Comparison of ENCODE assay signal across 31 mouse cellular contexts in the genomic region with DNA sequence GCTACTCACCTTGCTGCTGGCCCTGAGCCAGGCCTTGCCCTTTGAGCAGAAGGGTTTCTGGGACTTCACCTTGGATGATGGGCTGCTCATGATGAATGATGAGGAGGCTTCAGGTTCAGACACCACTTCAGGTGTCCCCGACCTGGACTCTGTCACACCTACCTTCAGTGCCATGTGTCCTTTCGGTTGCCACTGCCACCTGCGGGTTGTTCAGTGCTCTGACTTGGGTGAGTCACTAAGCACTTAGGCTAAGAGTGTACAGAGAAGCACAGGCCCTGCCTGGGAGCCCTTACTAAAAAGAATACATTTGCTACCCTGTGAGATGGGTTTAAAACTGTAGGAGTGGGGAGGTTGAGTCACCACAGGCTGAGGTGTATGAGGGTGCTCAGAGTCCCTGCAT. TPM values are rescaled to one million over a fixed set of nuclear protein-coding genes. Genes with fewer than 3 reads are reported as not detected.
A peak's percentile ranks its signal among the peaks of the same experiment; 100 is the strongest.
DNase-seq lines count a peak whose midpoint lies in the region; TF ChIP-seq lines count a peak whose summit lies in the region.
"Had no signal": no experiment of that assay in that cellular context is flagged by ENCODE, and none has a peak within 500 bp of the region (broad histone marks: within the 10 kb centered on the region; RNA-seq: fewer than 3 reads in every experiment).

No protein-coding gene starts in this region.

- H3K9me3 ChIP-seq in CH12.LX (replicated peaks; ENCODE audit: low read length), result no peaks in the 10 kb centered on the region
- H3K9me3 ChIP-seq: embryonic facial prominence, embryonic 15.5 days; forebrain, embryonic 10.5 days; heart, embryonic 10.5 days; hindbrain, embryonic 12.5 days had no signal

- H3K4me2 ChIP-seq in CH12.LX (ENCODE audit: insufficient read depth, low read depth, poor library complexity, severe bottlenecking), result no peak overlapping the region
- H3K4me2 ChIP-seq: embryonic facial prominence, embryonic 15.5 days; hindbrain, embryonic 12.5 days had no signal

- no peaks in the 10 kb centered on the region for H3K4me1 ChIP-seq in kidney, adult 2 months (ENCODE audit: control insufficient read depth, insufficient read depth, low read length)
- H3K4me1 ChIP-seq in lung, adult 2 months (ENCODE audit: control insufficient read depth, insufficient read depth, low read length), result no peaks in the 10 kb centered on the region
- no peaks in the 10 kb centered on the region for H3K4me1 ChIP-seq in CH12.LX (ENCODE audit: control insufficient read depth in 1 of 2, insufficient read depth in 2 of 2)
- H3K4me1 ChIP-seq: forebrain, embryonic 10.5 days; heart, embryonic 10.5 days; hindbrain, embryonic 12.5 days had no signal

- no peak overlapping the region for H3K27ac ChIP-seq in kidney, adult 2 months (ENCODE audit: insufficient read depth, low read depth, low read length)
- no peak overlapping the region for H3K27ac ChIP-seq in CH12.LX (ENCODE audit: insufficient read depth, low read depth)
- H3K27ac ChIP-seq: forebrain, embryonic 10.5 days; heart, embryonic 10.5 days; hindbrain, embryonic 12.5 days had no signal

- H3K36me3 ChIP-seq in kidney, adult 2 months (ENCODE audit: control insufficient read depth, insufficient read depth, low read length), result no peaks in the 10 kb centered on the region
- no peaks in the 10 kb centered on the region for H3K36me3 ChIP-seq in CH12.LX (replicated peaks in 1 of 2; ENCODE audit: control insufficient read depth in 1 of 2, insufficient read depth in 1 of 2, low read length in 1 of 2)
- H3K36me3 ChIP-seq: forebrain, embryonic 10.5 days; heart, embryonic 10.5 days; hindbrain, embryonic 12.5 days had no signal

- H3K4me3 ChIP-seq in kidney, adult 2 months (ENCODE audit: insufficient read depth, low read depth, low read length), result no peak overlapping the region
- H3K4me3 ChIP-seq in lung, adult 2 months (replicated peaks; ENCODE audit: extremely low read depth, low read depth, low read length), result no peak overlapping the region
- no peak overlapping the region for H3K4me3 ChIP-seq in CH12.LX (replicated peaks in 1 of 3; ENCODE audit: low read depth in 2 of 3, low read length in 2 of 3, poor library complexity in 1 of 3)
- H3K4me3 ChIP-seq: embryonic facial prominence, embryonic 15.5 days; erythroblast, embryonic 14.5 days; forebrain, embryonic 10.5 days; heart, embryonic 10.5 days; hindbrain, embryonic 12.5 days had no signal

- in situ Hi-C loops in CH12.LX (cut with MboI; ENCODE audit: low pct_ligation_motif_present, low pct_unique_long_range_greater_than_20kb, low sequenced_read_pairs), result no loop called here

- TF ChIP-seq RAD21 in CH12.LX (IDR thresholded peaks at IDR 0.05; ENCODE audit: low read depth, low read length), result no peak

- no peak for DNase-seq in kidney, adult 2 months
- DNase-seq in kidney, postnatal 14 days, result no peak
- DNase-seq in lung, adult 2 months, result no peak
- DNase-seq in lung, postnatal 14 days, result no peak
- DNase-seq in CH12.LX (ENCODE audit: extremely low read depth), result no peak
- peak; percentile 41 for DNase-seq in brain, adult 2 months (ENCODE audit: low read depth, low spot score)
- no peak for DNase-seq in layer of hippocampus, postnatal 36 days
- DNase-seq: B cell, adult 2 months; cerebellum, adult 8-10 months; cerebellum, postnatal 14 days; embryo, embryonic 11 days; gastrocnemius, postnatal 10 days; heart, adult 18-20 months; heart, postnatal 10 days; heart, postnatal 4 days had no signal

- no peak for TF ChIP-seq POLR2A in kidney, adult 2 months (IDR thresholded peaks at IDR 0.05; ENCODE audit: low read depth, low read length)
- no peak for TF ChIP-seq POLR2A in lung, adult 2 months (IDR thresholded peaks at IDR 0.05; ENCODE audit: borderline replicate concordance, extremely low read depth, low read depth, low read length)
- no peak for TF ChIP-seq POLR2A in CH12.LX (IDR thresholded peaks at IDR 0.05; ENCODE audit: low read depth, low read length)

- 0 out of 2 replicates have a peak, but pooled peaks have one; percentile 14 for TF ChIP-seq CTCF in kidney, adult 2 months (conservative IDR thresholded peaks at IDR 0.05; ENCODE audit: insufficient read depth, insufficient read length, low read depth, low read length)
- peak; percentile 50; the same call in 1 of the 2 replicates for TF ChIP-seq CTCF in lung, adult 2 months (IDR thresholded peaks at IDR 0.05; ENCODE audit: insufficient read depth, low read length)
- TF ChIP-seq CTCF in CH12.LX (conservative IDR thresholded peaks at IDR 0.05 in 1 of 2, IDR thresholded peaks at IDR 0.05 in 1 of 2; ENCODE audit: low read depth in 2 of 2, low read length in 2 of 2), result peak in 1 of 2 experiments; percentile 29; a peak in 1 of 4 replicates

- WGBS in kidney, adult 2 months, result 62% methylated on average over 3 of the region's 3 CpGs
- WGBS in lung, adult 2 months, result 76% methylated on average over 3 of the region's 3 CpGs

- H3K79me2 ChIP-seq in CH12.LX (replicated peaks; ENCODE audit: control insufficient read depth, extremely low read depth, insufficient read depth, poor library complexity, severe bottlenecking), result no peaks in the 10 kb centered on the region

- no peak overlapping the region for H3K9ac ChIP-seq in CH12.LX (ENCODE audit: insufficient read depth, low read depth)
- H3K9ac ChIP-seq: embryonic facial prominence, embryonic 15.5 days; hindbrain, embryonic 12.5 days had no signal

- dilution Hi-C loops in CH12.LX (cut with MboI; ENCODE audit: extremely low pct_ligation_motif_present, extremely low pct_unique_long_range_greater_than_20kb, low sequenced_read_pairs), result no loop called here

- no peak for TF ChIP-seq EP300 in CH12.LX (IDR thresholded peaks at IDR 0.05; ENCODE audit: low read length)

- H3K27me3 ChIP-seq in kidney, adult 2 months (replicated peaks; ENCODE audit: control insufficient read depth, insufficient read depth, low read length), result no peaks in the 10 kb centered on the region
- H3K27me3 ChIP-seq in CH12.LX (replicated peaks), result no peaks in the 10 kb centered on the region
- H3K27me3 ChIP-seq: embryonic facial prominence, embryonic 15.5 days had no signal

TF ChIP-seq in CH12.LX, 34 proteins besides CTCF, POLR2A, EP300 and RAD21:
- TF ChIP-seq SMC3 (IDR thresholded peaks at IDR 0.05; ENCODE audit: low read depth, low read length), result peak; percentile 36
- no peak for TF ChIP-seq BHLHE40 (IDR thresholded peaks at IDR 0.05; ENCODE audit: low read depth, low read length)
- TF ChIP-seq CHD2 (IDR thresholded peaks at IDR 0.05; ENCODE audit: low read length), result no peak
- no peak for TF ChIP-seq RCOR1 (conservative IDR thresholded peaks at IDR 0.05; ENCODE audit: low read depth, low read length)
- no peak for TF ChIP-seq MAZ (IDR thresholded peaks at IDR 0.05; ENCODE audit: low read depth, low read length)
- TF ChIP-seq UBTF (IDR thresholded peaks at IDR 0.05; ENCODE audit: low read depth, low read length), result no peak
- no peak for TF ChIP-seq ZC3H11A (IDR thresholded peaks at IDR 0.05; ENCODE audit: low read depth, low read length)
- no peak for TF ChIP-seq TBP (conservative IDR thresholded peaks at IDR 0.05; ENCODE audit: low read depth, low read length)

RNA-seq across cellular contexts. Expression of gene Bgn, which starts 7.4 kb away (rescaled TPM):
- 277 and 333 TPM in 2 replicates for polyA plus RNA-seq in kidney, adult 2 months (2012; rRNA removed)
- 656 and 780 TPM in 2 replicates for polyA plus RNA-seq in lung, adult 2 months (2012; rRNA removed)
- total RNA-seq in CH12.LX (2012; rRNA removed) (not detected in 2 replicates), CH12.LX (2014; rRNA removed) (not detected in 2 replicates)
- not detected in 2 replicates for polyA plus RNA-seq in CH12.LX (2012; ENCODE audit: insufficient read length, low read depth)
- total RNA-seq in layer of hippocampus, postnatal 36 days (2021), result 10 to 100 TPM; 15.5 to 19.3 TPM
- polyA plus RNA-seq: activated CD4-positive, CD25-positive, alpha-beta regulatory T cell, adult 4 months; CD4-positive, CD25-positive, alpha-beta regulatory T cell, adult 4 months had no signal

RNA-seq across cellular contexts. Expression of gene Atp2b3, which starts 12.1 kb away (rescaled TPM):
- polyA plus RNA-seq in kidney, adult 2 months (2012; rRNA removed), result 0.11 and 0.13 TPM in 2 replicates
- 0.04 TPM in 1 of 2 replicates, not detected in the other for polyA plus RNA-seq in lung, adult 2 months (2012; rRNA removed)
- total RNA-seq in CH12.LX (2012; rRNA removed), result not detected in 2 replicates
- total RNA-seq in CH12.LX (2014; rRNA removed), result not detected in 2 replicates
- not detected in 2 replicates for polyA plus RNA-seq in CH12.LX (2012; ENCODE audit: insufficient read length, low read depth)
- 100 to 1,000 TPM; 151 to 152 TPM for total RNA-seq in layer of hippocampus, postnatal 36 days (2021)
- total RNA-seq: common myeloid progenitor, adult 5-6 weeks had no signal
- polyA plus RNA-seq: activated CD4-positive, CD25-positive, alpha-beta regulatory T cell, adult 4 months; CD4-positive, CD25-positive, alpha-beta regulatory T cell, adult 4 months; erythroblast, embryonic 14.5 days had no signal

RNA-seq across cellular contexts. Expression of gene Haus7, which starts 32.0 kb away (rescaled TPM):
- polyA plus RNA-seq in kidney, adult 2 months (2012; rRNA removed), result 12.9 and 13.8 TPM in 2 replicates
- 9.2 and 14.1 TPM in 2 replicates for polyA plus RNA-seq in lung, adult 2 months (2012; rRNA removed)
- total RNA-seq in CH12.LX (2012; rRNA removed) (32.9 and 41.3 TPM in 2 replicates), CH12.LX (2014; rRNA removed) (34.9 and 36.8 TPM in 2 replicates)
- polyA plus RNA-seq in CH12.LX (2012; ENCODE audit: insufficient read length, low read depth), result 34.2 and 41.0 TPM in 2 replicates
- 1 to 10 TPM; 5.8 to 8.0 TPM for total RNA-seq in layer of hippocampus, postnatal 36 days (2021)

RNA-seq across cellular contexts. Expression of gene Trex2, which starts 55.7 kb away (rescaled TPM):
- not detected in 2 replicates for polyA plus RNA-seq in kidney, adult 2 months (2012; rRNA removed)
- 1.1 and 115 TPM in 2 replicates for polyA plus RNA-seq in lung, adult 2 months (2012; rRNA removed)
- total RNA-seq in CH12.LX (2012; rRNA removed) (not detected in 2 replicates), CH12.LX (2014; rRNA removed) (not detected in 2 replicates)
- polyA plus RNA-seq in CH12.LX (2012; ENCODE audit: insufficient read length, low read depth), result not detected in 2 replicates
- total RNA-seq in layer of hippocampus, postnatal 36 days (2021), result not detected
- total RNA-seq: adrenal gland, adult 18-20 months; adrenal gland, postnatal 14 days; common myeloid progenitor, adult 5-6 weeks; gastrocnemius, postnatal 10 days; gastrocnemius, postnatal 4 days; heart, adult 18-20 months; heart, postnatal 10 days; heart, postnatal 4 days had no signal
- polyA plus RNA-seq: activated CD4-positive, CD25-positive, alpha-beta regulatory T cell, adult 4 months; CD4-positive, CD25-positive, alpha-beta regulatory T cell, adult 4 months; embryonic facial prominence, embryonic 11.5 days; erythroblast, embryonic 14.5 days; forebrain, embryonic 10.5 days; forebrain, embryonic 14.5 days; heart, embryonic 10.5 days; heart, embryonic 14.5 days; hindbrain, embryonic 12.5 days; hindbrain, embryonic 16.5 days; Patski had no signal

Comparison
In these comparisons a context has a peak if more than half of its experiments do, and no peak if none do; other contexts are left out.
1. RNA of gene Bgn, which starts 7.4 kb away (polyA plus RNA-seq): 656 to 780 TPM in lung, adult 2 months and 277 to 333 TPM in kidney, adult 2 months; not detected in CH12.LX; every median in the first group is over 100 times any median in the second.